Mouse (Mus musculus): ENCODE measurements around the gene Ccne1. TPM values are rescaled to one million over a fixed set of nuclear protein-coding genes. Genes with fewer than 3 reads are reported as not detected.

The Ccne1 gene
- total and polyA plus RNA-seq, 2 experiments from 2014 or later = 9.0 to 16.3 TPM

- no peaks in the 10 kb centered on the region for H3K9me3 ChIP-seq (replicated peaks; ENCODE audit: control insufficient read depth, low read length)
- ATAC-seq (ENCODE audit: insufficient read depth, low read depth) (no peak), DNase-seq (ENCODE audit: low spot score) (peak; percentile 33)
- H3K27ac ChIP-seq (ENCODE audit: low read depth) = no peak overlapping the region
- TF ChIP-seq EP300 (IDR thresholded peaks at IDR 0.05; ENCODE audit: low read depth) = no peak
- TF ChIP-seq CTCF (IDR thresholded peaks at IDR 0.05; ENCODE audit: low read depth) = no peak
- no peaks in the 10 kb centered on the region for H3K36me3 ChIP-seq (replicated peaks; ENCODE audit: control insufficient read depth, insufficient read depth, low read length)
- peaks cover 7% of the 10 kb centered on the region; the same call in 1 of the 2 replicates for H3K4me1 ChIP-seq (ENCODE audit: control insufficient read depth, insufficient read depth)
- no peak overlapping the region for H3K9ac ChIP-seq (replicated peaks; ENCODE audit: low read depth, low read length)
- WGBS = 47% methylated on average over 3 of the region's 3 CpGs
- H3K4me2 ChIP-seq (ENCODE audit: low read depth, low read length) = no peak overlapping the region
- no peak overlapping the region for H3K4me3 ChIP-seq (ENCODE audit: low read depth, low read length)
- H3K27me3 ChIP-seq (ENCODE audit: control insufficient read depth, insufficient read depth, low read length) = no peaks in the 10 kb centered on the region
Observed at GRCm38 (mm10) chr7:38111996-38112395, 4.7 kb upstream of the Ccne1 start.

GRCm38 (mm10) chr7:38108260-38108632 lies 912 bp upstream of the Ccne1 start:
- peak overlapping the region; percentile 58; the same call in 1 of the 2 replicates for H3K27ac ChIP-seq (ENCODE audit: low read depth)
- no peak for ATAC-seq (ENCODE audit: insufficient read depth, low read depth)
- H3K4me2 ChIP-seq (ENCODE audit: low read depth, low read length) = peak overlapping the region; percentile 97
- H3K9me3 ChIP-seq (replicated peaks; ENCODE audit: control insufficient read depth, low read length) = no peaks in the 10 kb centered on the region
- TF ChIP-seq EP300 (IDR thresholded peaks at IDR 0.05; ENCODE audit: low read depth) (no peak), CTCF (IDR thresholded peaks at IDR 0.05; ENCODE audit: low read depth) (no peak)
- peaks cover 11% of the 10 kb centered on the region; the same call in 1 of the 2 replicates for H3K4me1 ChIP-seq (ENCODE audit: control insufficient read depth, insufficient read depth)
- H3K9ac ChIP-seq (replicated peaks; ENCODE audit: low read depth, low read length) = no peak overlapping the region
- H3K27me3 ChIP-seq (ENCODE audit: control insufficient read depth, insufficient read depth, low read length) = no peaks in the 10 kb centered on the region
- no peak for DNase-seq (ENCODE audit: low spot score)
- 36% methylated on average over 10 of the region's 10 CpGs for WGBS
- peak overlapping the region; percentile 73 for H3K4me3 ChIP-seq (ENCODE audit: low read depth, low read length)
- H3K36me3 ChIP-seq (replicated peaks; ENCODE audit: control insufficient read depth, insufficient read depth, low read length) = 0 out of 2 replicates have a peak, but pooled peaks cover 3% of the 10 kb centered on the region

- H3K36me3 ChIP-seq (replicated peaks; ENCODE audit: control insufficient read depth, insufficient read depth, low read length) = peaks cover 15% of the 10 kb centered on the region
- H3K9ac ChIP-seq (replicated peaks; ENCODE audit: low read depth, low read length) = peak overlapping the region; percentile 54
- H3K9me3 ChIP-seq (replicated peaks; ENCODE audit: control insufficient read depth, low read length) = no peaks in the 10 kb centered on the region
- under 1% methylated on average over 35 of the region's 47 CpGs for WGBS
- peak overlapping the region; percentile 73 for H3K4me3 ChIP-seq (ENCODE audit: low read depth, low read length)
- DNase-seq (ENCODE audit: low spot score) (no peak), ATAC-seq (ENCODE audit: insufficient read depth, low read depth) (peak; percentile 13)
- no peak overlapping the region for H3K27ac ChIP-seq (ENCODE audit: low read depth)
- peak overlapping the region; percentile 97 for H3K4me2 ChIP-seq (ENCODE audit: low read depth, low read length)
- no peaks in the 10 kb centered on the region for H3K27me3 ChIP-seq (ENCODE audit: control insufficient read depth, insufficient read depth, low read length)
- TF ChIP-seq CTCF (IDR thresholded peaks at IDR 0.05; ENCODE audit: low read depth) (no peak), EP300 (IDR thresholded peaks at IDR 0.05; ENCODE audit: low read depth) (no peak)
- H3K4me1 ChIP-seq (ENCODE audit: control insufficient read depth, insufficient read depth) = 0 out of 2 replicates have a peak, but pooled peaks cover 5% of the 10 kb centered on the region
Observed at GRCm38 (mm10) chr7:38106711-38107311, 523 bp downstream of the Ccne1 start.

DNA sequence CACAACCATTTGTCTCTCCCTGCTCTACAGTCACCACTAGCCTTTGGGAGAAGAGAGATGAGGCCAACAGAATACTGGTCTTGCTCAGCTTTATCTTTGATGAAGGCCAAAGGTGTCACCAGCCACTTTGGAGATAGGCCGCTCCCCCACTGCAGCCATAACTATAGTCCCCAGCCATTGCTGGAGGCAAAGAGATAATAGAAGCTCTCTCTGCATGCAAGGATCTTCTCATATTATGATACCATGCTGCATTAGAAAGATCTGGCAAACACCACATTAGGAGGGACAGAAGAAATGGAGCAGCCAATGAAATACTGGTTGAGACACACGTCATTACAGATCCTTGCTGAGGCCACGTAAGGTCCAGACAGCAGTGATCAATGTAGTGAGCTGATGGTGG lies 2.0 kb downstream of the Ccne1 start:
- Histone ChIP-seq H3K27me3 (ENCODE audit: control insufficient read depth, insufficient read depth, low read length) (no peaks in the 10 kb centered on the region), H3K4me2 (ENCODE audit: low read depth, low read length) (no peak overlapping the region), H3K4me3 (ENCODE audit: low read depth, low read length) (no peak overlapping the region), H3K4me1 (ENCODE audit: control insufficient read depth, insufficient read depth) (0 out of 2 replicates have a peak, but pooled peaks cover 4% of the 10 kb centered on the region), H3K36me3 (replicated peaks; ENCODE audit: control insufficient read depth, insufficient read depth, low read length) (peaks cover 30% of the 10 kb centered on the region), H3K27ac (ENCODE audit: low read depth) (no peak overlapping the region), H3K9ac (replicated peaks; ENCODE audit: low read depth, low read length) (no peak overlapping the region), H3K9me3 (replicated peaks; ENCODE audit: control insufficient read depth, low read length) (no peaks in the 10 kb centered on the region)
- no peak for ATAC-seq (ENCODE audit: insufficient read depth, low read depth)
- no peak for DNase-seq (ENCODE audit: low spot score)
- TF ChIP-seq EP300 (IDR thresholded peaks at IDR 0.05; ENCODE audit: low read depth) = no peak
- TF ChIP-seq CTCF (IDR thresholded peaks at IDR 0.05; ENCODE audit: low read depth) = no peak
- whole genome bisulfite sequencing = 87% methylated on average over 3 of the region's 3 CpGs

DNA sequence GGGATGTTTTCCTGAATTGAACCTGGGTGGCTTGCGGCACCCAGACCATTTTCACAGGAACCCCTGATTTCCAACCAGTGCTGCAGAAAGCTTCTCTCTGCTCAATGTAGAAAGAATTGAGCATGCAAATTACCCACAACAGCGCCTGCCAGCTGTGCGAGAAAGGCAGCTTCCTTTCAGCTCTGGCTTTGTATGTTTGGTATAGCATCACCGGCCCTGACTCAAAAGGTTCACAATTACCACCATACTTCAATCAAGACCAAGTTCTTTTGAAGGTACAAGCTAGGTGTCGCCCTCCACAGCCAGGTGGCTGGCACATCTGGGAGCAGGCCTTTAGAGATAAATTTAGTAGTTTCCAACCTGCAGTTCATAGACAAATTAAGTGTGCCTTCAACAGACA lies 3.2 kb downstream of the Ccne1 start:
- Histone ChIP-seq H3K4me1 (ENCODE audit: control insufficient read depth, insufficient read depth) (0 out of 2 replicates have a peak, but pooled peaks cover 4% of the 10 kb centered on the region), H3K36me3 (replicated peaks; ENCODE audit: control insufficient read depth, insufficient read depth, low read length) (peaks cover 43% of the 10 kb centered on the region), H3K9me3 (replicated peaks; ENCODE audit: control insufficient read depth, low read length) (no peaks in the 10 kb centered on the region), H3K9ac (replicated peaks; ENCODE audit: low read depth, low read length) (no peak overlapping the region), H3K4me3 (ENCODE audit: low read depth, low read length) (no peak overlapping the region), H3K4me2 (ENCODE audit: low read depth, low read length) (no peak overlapping the region), H3K27me3 (ENCODE audit: control insufficient read depth, insufficient read depth, low read length) (no peaks in the 10 kb centered on the region), H3K27ac (ENCODE audit: low read depth) (no peak overlapping the region)
- TF ChIP-seq EP300 (IDR thresholded peaks at IDR 0.05; ENCODE audit: low read depth) (no peak), CTCF (IDR thresholded peaks at IDR 0.05; ENCODE audit: low read depth) (no peak)
- WGBS = 89% methylated on average over 5 of the region's 5 CpGs
- no peak for ATAC-seq (ENCODE audit: insufficient read depth, low read depth)
- DNase-seq (ENCODE audit: low spot score) = no peak

DNA sequence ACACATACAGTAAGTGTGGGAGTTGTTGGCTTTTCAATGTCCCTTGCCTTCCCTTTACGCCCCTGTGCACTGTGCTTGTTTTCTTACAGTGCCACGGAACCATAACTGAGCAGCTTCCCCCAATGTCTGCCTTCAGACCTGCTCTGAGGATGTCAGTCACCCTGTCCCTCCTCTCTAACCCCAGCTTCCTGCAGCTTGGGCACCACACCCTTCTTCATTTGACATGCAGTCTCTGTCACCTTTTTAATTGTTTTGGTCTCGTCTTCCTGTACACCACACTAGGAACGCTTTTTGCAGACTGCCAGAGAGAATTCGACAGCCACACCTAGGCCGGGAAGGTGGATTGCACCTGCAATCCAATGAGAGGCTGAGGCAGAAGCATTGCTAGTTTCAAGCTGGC lies 13.0 kb downstream of the Ccne1 start:
- Histone ChIP-seq H3K27ac (ENCODE audit: low read depth) (no peak overlapping the region), H3K27me3 (ENCODE audit: control insufficient read depth, insufficient read depth, low read length) (no peaks in the 10 kb centered on the region), H3K4me2 (ENCODE audit: low read depth, low read length) (no peak overlapping the region), H3K4me1 (ENCODE audit: control insufficient read depth, insufficient read depth) (no peaks in the 10 kb centered on the region), H3K9me3 (replicated peaks; ENCODE audit: control insufficient read depth, low read length) (no peaks in the 10 kb centered on the region), H3K4me3 (ENCODE audit: low read depth, low read length) (no peak overlapping the region), H3K36me3 (replicated peaks; ENCODE audit: control insufficient read depth, insufficient read depth, low read length) (peaks cover 23% of the 10 kb centered on the region), H3K9ac (replicated peaks; ENCODE audit: low read depth, low read length) (no peak overlapping the region)
- TF ChIP-seq EP300 (IDR thresholded peaks at IDR 0.05; ENCODE audit: low read depth) (no peak), CTCF (IDR thresholded peaks at IDR 0.05; ENCODE audit: low read depth) (no peak)
- WGBS = 59% methylated on average over 6 of the region's 6 CpGs
- ATAC-seq (ENCODE audit: insufficient read depth, low read depth) (no peak), DNase-seq (ENCODE audit: low spot score) (no peak)

Data from heart, postnatal 0 days (tissue).